Comparison of ENCODE assay signal across 8 mouse cellular contexts in genomic region chr17:25567745-25568144, GRCm38 (mm10). TPM values are rescaled to one million over a fixed set of nuclear protein-coding genes. Genes with fewer than 3 reads are reported as not detected.
DNase-seq lines count a peak whose midpoint lies in the region; ATAC-seq and TF ChIP-seq lines count a peak whose summit lies in the region.

No protein-coding gene starts in this region.

- WGBS in heart, embryonic 13.5 days, result 13% methylated on average over 14 of the region's 14 CpGs
- WGBS in lung, embryonic 14.5 days, result 16% methylated on average over 14 of the region's 14 CpGs
- 14% methylated on average over 14 of the region's 14 CpGs for WGBS in olfactory bulb, adult 2 months

- H3K36me3 ChIP-seq in heart, embryonic 13.5 days, result no peaks in the 10 kb centered on the region
- no peaks in the 10 kb centered on the region for H3K36me3 ChIP-seq in lung, embryonic 14.5 days (ENCODE audit: insufficient read depth)

- no peak for TF ChIP-seq POLR2A in olfactory bulb, adult 2 months (IDR thresholded peaks at IDR 0.05; ENCODE audit: insufficient read depth, low read depth, low read length)

- H3K9me3 ChIP-seq in heart, embryonic 13.5 days, result no peaks in the 10 kb centered on the region
- H3K9me3 ChIP-seq in lung, embryonic 14.5 days (ENCODE audit: low read depth, low read length), result no peaks in the 10 kb centered on the region

- 0 out of 2 replicates have a peak overlapping the region, but pooled peaks have one; percentile 24 for H3K9ac ChIP-seq in heart, embryonic 13.5 days
- no peak overlapping the region for H3K9ac ChIP-seq in lung, embryonic 14.5 days

- peaks cover 44% of the 10 kb centered on the region for H3K4me1 ChIP-seq in heart, embryonic 13.5 days
- H3K4me1 ChIP-seq in lung, embryonic 14.5 days (ENCODE audit: insufficient read depth), result peaks cover 4% of the 10 kb centered on the region; the same call in 1 of the 2 replicates
- peaks cover 50% of the 10 kb centered on the region for H3K4me1 ChIP-seq in olfactory bulb, adult 2 months (ENCODE audit: control insufficient read depth, insufficient read depth, low read length)

- H3K27ac ChIP-seq in heart, embryonic 13.5 days (replicated peaks), result no peak overlapping the region
- H3K27ac ChIP-seq in lung, embryonic 14.5 days (ENCODE audit: low read depth), result no peak overlapping the region
- H3K27ac ChIP-seq in olfactory bulb, adult 2 months (ENCODE audit: insufficient read depth, low read depth, low read length), result peak overlapping the region; percentile 40

- H3K4me3 ChIP-seq in heart, embryonic 13.5 days, result no peak overlapping the region
- H3K4me3 ChIP-seq in lung, embryonic 14.5 days (ENCODE audit: low read depth, low read length), result no peak overlapping the region
- peak overlapping the region; percentile 33 for H3K4me3 ChIP-seq in olfactory bulb, adult 2 months (ENCODE audit: insufficient read depth, low read depth, low read length)

- H3K27me3 ChIP-seq in heart, embryonic 13.5 days (replicated peaks), result peaks cover 51% of the 10 kb centered on the region
- H3K27me3 ChIP-seq in lung, embryonic 14.5 days (ENCODE audit: insufficient read depth, low read length), result peaks cover 27% of the 10 kb centered on the region

- DNase-seq in CD8-positive naive resting alpha-beta T cell, adult 2 months (ENCODE audit: low read depth in 2 of 2, low spot score in 2 of 2), result peak; percentile 58 to 59
- peak; percentile 48 for DNase-seq in WW6 (ENCODE audit: low read depth, low spot score)
- DNase-seq in embryo, embryonic 11 days, result peak; percentile 79
- peak; percentile 85 for DNase-seq in layer of hippocampus, adult 11-12 months (ENCODE audit: low spot score)
- DNase-seq in lung, embryonic 14.5 days, result peak; percentile 85
- peak; percentile 85 for DNase-seq in thymus, postnatal 4 days

- peak; percentile 95 for TF ChIP-seq CTCF in lung, embryonic 14.5 days (IDR thresholded peaks at IDR 0.05; ENCODE audit: low read depth)
- peak; percentile 96 for TF ChIP-seq CTCF in olfactory bulb, adult 2 months (IDR thresholded peaks at IDR 0.05; ENCODE audit: insufficient read depth, low read depth, low read length)

- H3K4me2 ChIP-seq in heart, embryonic 13.5 days, result no peak overlapping the region
- H3K4me2 ChIP-seq in lung, embryonic 14.5 days, result 0 out of 2 replicates have a peak overlapping the region, but pooled peaks have one; percentile 10

- no peak for ATAC-seq in heart, embryonic 13.5 days (ENCODE audit: extremely low read depth, insufficient number of reproducible peaks, low FRiP score, low TSS enrichment)
- ATAC-seq in lung, embryonic 14.5 days (ENCODE audit: insufficient read depth), result no peak

RNA-seq across cellular contexts. Expression of gene Sox8, which starts 2.7 kb away (rescaled TPM):
- 0.53 and 1.5 TPM in 2 replicates for polyA plus RNA-seq in heart, embryonic 13.5 days (2015; fragmentation: Nextera tagmentation; extraction: Ambion mirVana)
- 0.42 and 0.79 TPM in 2 replicates for polyA plus RNA-seq in lung, embryonic 14.5 days (2014; fragmentation: Nextera tagmentation; extraction: Ambion mirVana)
- not detected in 2 replicates for polyA plus RNA-seq in olfactory bulb, adult 2 months (2012; ENCODE audit: insufficient read depth, insufficient read length, low replicate concordance, missing spikeins)

RNA-seq across cellular contexts. Expression of gene Lmf1, which starts 11.1 kb away (rescaled TPM):
- 30.2 and 35.7 TPM in 2 replicates for polyA plus RNA-seq in heart, embryonic 13.5 days (2015; fragmentation: Nextera tagmentation; extraction: Ambion mirVana)
- polyA plus RNA-seq in lung, embryonic 14.5 days (2014; fragmentation: Nextera tagmentation; extraction: Ambion mirVana), result 25.7 and 26.1 TPM in 2 replicates
- not detected in 2 replicates for polyA plus RNA-seq in olfactory bulb, adult 2 months (2012; ENCODE audit: insufficient read depth, insufficient read length, low replicate concordance, missing spikeins)
